Mouse (Mus musculus): Measurements from ENCODE around the gene Arid1b.

The Arid1b gene

DNA sequence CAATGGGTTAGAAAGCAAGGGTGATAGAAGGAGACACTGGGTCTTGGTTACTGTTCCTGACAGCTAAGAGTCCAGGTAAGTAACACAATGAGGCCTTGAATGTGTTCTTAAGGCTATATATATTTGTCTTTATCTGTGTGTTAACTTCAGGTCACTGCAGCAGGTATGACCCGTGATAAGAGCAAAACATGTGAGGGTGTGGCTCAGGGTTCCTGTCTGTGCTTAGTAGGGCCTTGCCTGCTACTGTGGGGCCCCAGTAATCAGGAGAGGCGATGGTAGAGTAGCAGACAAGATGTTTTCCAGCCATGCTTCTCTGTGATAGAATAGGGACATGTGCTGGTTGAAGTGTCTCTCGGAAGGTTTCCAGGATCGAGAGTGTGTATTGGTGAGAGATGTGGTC is 118.0 kb downstream of the Arid1b start:
- no peak for DNase-seq (ENCODE audit: low spot score)

DNA sequence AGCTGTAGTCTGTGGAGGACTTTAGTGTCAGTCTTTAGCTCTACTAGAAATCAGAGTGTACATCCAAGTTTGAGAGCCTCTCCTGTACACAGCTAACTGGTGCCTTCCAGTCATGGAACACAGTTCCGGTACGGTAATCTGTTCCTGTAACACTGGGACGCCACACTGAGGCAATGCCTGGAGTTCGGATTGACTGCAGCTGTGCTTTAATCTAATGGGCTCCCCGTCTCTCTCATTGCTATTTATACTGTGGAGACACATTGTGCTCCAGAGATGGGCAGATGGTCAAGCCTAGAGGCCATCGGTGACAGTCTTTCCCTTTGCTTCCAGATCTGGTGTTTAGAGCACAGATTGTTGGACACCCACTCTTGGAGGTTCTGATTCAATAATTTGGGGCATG is 121.8 kb downstream of the Arid1b start:
- DNase-seq (ENCODE audit: low spot score), result no peak

DNA sequence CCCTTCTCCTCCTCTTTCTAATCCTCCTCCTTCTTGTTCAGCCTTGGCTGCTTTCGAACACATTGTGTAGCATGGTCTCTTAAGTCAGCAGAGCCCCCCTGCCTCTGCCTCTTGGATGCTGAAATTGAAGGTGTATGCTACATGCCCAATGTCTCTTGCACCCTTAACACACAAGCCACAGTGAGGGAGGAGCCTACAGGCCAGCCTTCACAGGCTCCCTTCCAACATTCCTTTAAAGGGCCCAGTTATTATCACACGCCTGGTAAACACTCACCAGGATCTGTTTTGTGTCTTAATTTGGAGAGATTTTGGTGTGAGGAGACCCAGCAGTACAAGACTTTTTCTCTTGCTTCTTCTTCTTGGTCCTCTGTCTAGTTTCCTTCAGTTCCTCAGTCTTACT is 122.9 kb downstream of the Arid1b start:
- DNase-seq (ENCODE audit: low spot score), result no peak

DNA sequence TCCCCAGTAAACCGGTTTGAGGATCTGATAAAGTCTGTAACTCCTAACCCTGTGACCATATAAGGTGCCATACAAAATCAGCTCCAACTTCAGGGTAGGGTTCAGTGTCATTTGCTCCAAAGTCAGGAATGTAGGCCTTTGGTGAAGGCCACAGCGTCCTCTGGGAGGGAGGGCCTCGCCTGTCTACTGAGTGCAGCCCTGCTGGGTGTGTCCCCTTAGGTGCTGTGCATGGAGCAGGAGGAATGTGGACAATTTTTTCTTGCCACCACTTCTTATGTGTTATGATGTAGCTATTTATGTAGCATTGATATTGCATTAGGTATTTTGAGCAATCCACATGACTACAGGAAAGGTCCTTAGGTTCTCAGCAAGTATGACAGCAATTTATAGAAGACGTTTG is 124.0 kb downstream of the Arid1b start:
- no peak for DNase-seq (ENCODE audit: low spot score)

DNA sequence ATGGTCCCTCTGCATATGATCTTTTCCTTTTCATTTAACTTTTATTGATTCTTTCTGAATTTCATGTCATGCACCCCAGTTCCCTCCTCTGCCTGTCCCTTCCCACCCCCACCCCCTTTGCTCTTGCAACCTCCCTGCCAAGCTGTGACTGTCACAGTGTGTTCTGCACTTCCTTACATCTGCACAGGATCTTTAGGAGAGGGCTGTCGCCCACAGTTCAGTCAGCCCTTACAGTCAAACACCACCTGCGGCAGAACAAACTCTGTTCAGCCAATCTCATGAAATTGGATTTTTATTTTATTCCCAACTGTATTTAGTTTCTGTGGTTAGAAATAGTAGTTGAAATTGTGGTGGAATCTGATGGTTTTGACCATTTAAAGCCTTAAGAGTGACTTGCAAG is 130.5 kb downstream of the Arid1b start:
- DNase-seq (ENCODE audit: low spot score), result no peak

DNA sequence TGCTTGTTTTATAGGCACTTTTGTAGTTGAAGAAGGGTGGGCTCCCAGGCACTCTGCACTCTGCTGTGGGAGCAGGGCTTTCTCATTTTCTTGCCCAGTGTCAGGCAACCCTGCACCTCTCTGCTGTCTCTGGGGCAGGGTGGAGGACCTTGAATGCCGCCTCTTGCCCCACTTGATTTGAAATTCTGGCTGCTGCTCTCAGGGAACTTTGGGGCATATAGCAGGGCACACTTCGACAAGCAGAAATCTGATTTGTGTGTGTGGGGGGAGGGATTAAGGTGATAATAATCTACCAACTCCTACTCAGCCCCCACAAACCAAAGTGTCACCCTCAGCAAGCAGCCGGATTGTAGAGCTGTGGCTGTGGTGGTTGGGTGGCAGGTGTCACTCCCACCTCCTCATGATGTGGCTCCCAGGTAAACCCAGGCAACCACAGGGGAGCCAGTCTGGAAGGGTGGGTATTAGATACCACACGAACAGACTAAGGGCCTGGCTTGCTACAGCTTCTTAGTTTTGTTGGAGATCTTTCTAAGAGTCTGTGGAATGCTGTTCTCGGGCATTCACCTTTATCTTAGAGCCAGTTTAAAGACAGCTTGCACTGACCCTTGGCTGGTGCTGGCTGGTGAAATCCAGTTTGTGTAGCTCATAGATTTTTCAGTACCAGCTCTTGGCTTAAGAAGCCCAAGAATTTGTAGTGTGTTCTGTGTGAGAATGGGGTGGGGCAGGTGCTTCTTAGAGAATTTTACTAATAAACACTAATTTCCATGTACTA is 131.1 kb downstream of the Arid1b start:
- peak; percentile 44 for DNase-seq (ENCODE audit: low spot score)

DNA sequence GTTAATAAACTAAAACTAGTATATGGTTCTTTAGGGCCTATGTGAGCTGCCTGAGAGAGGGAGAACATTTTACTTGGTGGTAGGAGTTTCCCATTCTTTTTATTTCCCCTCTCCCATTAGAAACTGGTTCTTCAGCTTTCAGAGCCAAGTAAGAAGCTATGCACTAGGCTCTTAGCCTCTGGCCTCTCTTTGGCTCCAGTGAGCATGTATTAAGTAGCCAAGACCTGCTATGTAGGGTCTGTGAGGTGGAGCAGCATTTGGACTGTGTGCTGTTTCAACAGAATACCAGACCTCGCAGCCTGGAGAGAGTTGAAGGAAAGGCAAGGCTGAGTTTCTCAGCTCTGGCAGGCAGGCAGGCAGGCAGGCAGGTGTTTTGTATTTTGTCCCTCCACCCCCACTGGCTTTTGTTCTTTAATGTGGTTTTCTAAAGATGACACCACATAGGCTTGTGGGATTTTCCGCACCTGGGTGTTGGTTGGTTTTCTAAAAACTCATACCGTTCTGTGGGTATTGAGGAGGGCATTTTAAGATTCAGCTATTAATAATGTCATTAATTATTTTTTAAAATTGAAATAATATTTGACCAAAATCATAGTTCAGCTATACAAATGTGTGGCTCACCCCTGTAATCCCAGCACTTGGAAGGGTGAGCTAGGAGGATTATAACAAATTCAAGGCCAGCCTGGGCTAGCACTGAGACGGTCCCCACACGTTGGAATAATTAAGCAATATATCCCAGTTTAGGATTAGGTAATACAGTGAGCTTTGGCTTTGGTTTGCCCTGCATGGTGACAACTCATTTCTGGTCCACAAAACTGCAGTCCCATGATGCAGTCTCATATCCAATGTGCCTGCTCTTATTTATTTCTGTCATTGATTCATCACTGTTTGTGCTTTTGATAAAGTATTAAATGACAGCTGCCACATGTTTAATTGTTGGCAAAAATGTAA is 132.0 kb downstream of the Arid1b start:
- no peak for DNase-seq (ENCODE audit: low spot score)

DNA sequence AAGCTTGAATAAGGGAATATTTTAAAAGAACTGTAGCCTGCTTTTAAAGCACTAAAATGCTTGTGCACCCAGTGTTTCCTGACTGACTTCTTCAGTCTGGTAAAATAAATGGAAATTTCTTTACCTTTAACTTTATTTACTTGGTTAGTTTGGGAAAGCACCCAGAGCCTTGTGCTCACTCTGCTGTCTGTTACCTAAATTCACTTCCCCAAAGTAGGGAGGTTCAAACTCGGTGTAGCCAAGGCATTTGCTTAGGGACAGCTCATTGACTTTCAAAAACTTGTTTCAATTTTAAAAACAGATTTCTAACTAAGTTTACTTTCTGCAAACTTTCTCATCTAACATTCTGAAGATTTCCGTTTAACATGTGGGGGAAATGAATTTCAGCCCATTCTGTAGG is 135.5 kb downstream of the Arid1b start:
- DNase-seq (ENCODE audit: low spot score), result no peak

DNA sequence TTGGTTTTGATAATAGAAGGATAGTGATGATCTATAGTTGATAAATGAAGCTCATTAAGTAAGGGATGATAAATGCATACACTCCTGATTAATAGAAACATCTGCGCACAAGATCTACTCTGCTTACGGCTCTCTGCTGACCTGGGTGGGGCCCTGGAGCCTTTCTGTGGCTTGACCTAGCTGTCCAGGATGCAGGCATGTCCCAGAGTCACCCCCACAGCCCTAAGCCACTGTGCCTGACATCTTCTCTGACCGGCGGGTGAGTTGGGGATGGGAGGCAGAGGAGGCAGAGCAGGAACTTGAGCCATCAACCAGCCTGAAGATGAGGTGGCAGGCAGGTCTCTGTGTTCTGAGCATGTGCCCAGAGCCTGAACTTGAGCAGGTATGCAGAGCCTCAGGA is 136.0 kb downstream of the Arid1b start:
- no peak for DNase-seq (ENCODE audit: low spot score)

DNA sequence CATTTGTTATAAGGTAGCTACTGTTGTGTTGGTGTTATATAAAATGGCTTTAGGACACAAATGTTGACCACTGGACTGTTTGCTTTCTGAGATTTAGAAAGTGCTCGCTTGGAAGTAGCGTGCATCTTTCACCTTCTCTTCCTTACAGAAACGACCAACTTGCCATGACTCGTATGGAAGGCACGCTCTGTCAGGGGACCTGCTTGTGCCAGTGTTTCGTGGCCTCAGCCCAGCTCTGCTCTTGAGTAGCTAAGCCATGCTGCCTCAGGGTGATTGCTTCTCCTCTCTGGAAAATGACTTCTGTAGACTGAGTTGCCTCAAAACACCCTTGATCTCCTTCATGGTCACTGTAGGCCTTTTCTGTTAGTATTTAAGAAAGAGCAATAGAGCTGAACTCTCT is 137.6 kb downstream of the Arid1b start:
- DNase-seq (ENCODE audit: low spot score), result no peak

DNA sequence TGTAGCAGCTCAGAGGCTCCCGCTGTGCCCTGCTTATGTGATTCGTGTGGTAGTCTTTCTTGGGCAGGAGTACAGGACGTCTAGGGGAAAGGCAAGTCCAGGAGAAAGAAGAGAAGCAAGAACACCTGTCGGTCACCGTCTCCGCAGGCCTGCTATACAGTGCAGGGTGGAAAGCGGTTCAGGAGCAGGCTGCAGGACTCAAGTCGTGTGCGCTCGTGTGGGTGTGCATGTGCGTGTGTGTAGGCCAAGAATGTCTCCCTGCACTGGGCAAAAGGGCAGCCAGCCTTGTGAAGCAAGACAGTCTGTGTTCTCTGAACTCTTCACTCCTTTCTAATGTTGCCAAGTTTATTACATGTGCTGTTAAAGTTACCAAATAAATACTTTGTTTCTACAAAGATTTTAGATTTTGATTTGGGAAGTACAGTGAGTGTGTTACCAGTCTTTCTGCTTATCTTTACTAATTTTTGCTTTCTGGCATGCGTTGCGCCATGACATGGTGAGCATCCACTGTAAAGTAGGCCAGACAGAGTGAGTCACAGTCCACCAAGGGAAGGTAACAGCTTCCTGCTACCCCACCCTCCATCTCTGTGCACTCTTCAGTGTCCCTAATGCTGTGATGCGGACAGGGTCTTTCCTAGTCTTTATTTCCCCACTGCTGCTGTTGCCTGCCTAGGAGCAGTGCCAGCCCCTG is 138.3 kb downstream of the Arid1b start:
- DNase-seq (ENCODE audit: low spot score), result no peak

DNA sequence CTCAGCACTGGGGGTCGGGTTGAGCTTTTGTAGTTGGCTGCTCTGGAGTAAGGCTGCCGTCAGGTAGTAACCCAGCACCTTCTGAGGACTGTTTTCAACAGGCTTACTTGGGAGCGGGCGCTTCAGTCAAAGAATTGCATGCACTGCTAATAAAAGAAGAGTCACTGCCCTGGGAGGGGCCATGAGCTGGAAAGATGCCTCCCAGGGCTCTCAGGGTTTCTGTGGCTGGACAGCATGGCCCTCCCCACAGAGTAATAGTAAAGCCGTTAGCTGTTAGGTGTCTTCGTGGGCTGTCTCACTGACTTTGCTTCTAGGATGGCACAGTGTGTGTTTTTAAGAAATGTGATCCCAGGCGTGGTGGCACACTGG is 138.8 kb downstream of the Arid1b start:
- DNase-seq (ENCODE audit: low spot score), result no peak

DNA sequence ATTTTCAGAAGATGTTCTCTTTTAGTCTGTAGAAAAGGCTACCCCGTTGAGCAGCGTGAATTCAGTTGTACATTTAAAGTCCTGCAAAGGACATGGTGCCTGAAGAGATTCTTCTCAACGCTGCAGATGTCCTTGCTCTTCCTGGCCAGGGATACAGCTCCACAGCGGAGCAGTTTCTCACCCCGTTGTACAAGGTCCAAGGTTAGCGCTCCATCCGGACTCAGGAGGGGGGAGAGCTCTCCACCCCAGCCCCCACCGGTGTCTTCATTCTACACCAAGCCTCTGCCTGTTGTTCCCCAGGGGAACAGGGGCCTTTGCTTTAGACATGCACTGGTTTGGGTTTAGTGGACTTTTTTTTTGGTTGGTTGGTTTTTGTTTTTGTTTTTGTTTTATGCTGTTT is 139.7 kb downstream of the Arid1b start:
- no peak for DNase-seq (ENCODE audit: low spot score)

DNA sequence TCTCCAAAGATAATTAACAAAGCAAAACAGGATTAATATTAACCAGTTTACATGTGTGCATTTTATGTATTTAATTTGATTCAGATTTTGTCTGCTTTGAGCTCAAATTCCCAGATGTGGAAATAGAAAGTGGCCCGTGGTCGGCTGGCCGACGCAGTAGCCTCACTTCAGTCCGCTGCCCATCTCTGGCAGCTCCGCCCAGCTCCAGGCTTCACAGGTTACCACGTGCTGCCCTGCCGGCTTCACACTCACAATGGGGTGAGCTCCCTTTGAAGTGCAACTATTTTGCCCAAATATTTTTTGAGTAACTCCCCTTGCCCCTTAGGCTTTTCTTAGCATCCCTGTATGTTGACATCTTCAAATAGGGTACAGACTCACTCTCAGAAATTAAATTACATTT is 140.1 kb downstream of the Arid1b start:
- no peak for DNase-seq (ENCODE audit: low spot score)

DNA sequence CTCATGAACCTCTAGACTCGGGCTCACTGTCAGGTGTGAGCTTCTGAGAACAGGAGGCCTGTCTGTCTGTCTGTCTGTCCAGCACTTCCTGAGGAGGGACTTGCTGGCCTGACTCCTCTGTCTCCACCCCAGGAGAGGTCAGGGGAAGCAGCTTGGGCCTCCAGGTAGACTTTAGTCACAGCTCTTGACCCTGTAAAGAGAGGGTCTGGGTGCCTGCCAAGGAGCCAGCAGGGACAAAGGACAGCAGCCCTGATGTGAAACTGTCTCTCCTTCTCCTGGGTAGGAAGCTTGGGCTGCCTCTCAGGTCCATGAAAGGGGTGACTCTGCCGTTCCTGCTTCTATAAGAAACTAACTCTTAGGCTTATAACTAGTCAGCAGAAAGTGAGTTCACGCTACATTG is 143.8 kb downstream of the Arid1b start:
- DNase-seq (ENCODE audit: low spot score), result peak; percentile 30

DNA sequence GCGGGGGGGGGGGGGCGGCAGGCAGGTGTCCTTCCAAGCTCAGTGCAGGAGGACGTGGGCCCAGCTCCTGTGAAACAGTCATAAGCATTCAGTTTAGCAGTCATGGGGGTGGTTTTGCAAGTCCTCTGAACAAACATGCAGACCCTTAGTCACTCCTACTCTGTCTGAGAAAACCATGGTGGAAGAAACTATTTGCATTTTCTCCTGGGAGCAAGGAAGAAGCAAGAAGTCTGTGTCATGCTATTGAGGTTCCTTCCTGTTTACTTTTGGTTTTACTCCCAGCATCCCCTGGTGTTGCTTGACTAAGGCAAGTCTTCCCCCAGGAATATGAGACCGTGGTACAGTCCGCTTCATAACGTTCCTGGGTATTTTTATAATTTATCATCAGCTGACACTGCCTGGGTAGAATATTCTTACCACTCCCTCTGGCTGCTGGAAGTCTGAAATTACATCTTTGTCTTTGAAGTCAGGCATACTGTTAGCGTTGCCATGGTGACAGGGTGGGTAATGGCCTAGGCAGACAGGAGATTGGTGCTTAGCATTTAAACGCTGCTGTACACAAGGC is 144.6 kb downstream of the Arid1b start:
- peak; percentile 59 for DNase-seq (ENCODE audit: low spot score)

DNA sequence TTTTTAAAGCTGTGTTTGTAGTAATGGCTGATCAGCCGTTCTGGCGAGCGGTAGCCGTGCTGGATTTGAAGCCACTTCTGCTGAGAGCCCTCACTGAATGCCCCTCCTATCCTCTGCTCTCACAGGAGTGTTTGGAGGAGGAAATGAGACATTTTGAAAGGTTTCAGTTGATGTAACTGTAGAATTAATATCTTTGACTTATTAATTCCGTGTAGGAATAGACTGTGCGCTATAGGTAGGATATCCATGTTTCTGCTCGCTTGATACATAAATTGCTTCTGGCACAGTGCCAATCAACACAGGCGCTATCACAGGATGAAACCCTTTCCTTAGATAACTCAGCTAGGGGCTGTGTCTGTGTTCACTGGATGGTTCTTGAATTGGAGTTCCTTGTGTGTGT is 145.4 kb downstream of the Arid1b start:
- DNase-seq (ENCODE audit: low spot score), result no peak

DNA sequence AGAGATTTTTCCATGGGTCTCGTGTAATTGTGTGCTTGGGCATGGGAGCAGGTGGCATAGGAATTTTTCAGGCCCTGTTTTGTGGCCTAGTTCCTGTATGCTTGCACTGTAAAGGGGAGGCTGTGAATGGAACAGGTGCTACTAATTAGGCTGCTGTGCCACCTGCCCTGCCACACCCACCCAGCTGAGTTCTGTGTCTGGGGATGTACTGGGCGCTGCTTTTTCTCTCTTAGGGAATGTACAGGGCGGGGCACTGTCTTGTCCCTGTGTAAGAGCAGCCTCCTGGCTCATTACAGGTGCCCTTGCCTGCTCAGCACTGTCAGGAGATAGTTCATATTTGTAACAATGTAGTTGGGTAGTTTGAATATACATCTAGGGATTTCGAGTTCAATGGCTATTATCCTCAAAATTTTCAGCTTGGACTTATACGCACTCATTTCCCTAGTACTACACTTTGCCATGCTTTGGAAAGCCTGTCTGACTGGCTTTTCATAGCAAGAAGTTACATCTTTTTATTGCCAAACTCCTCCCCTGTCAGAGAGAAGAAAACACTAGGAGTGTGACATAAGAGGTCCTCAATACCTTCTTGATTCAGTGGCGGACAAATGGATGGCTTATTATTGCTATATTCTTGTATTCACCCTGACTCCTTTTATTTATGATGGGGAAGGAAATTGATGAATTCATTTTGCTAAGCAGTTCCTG is 149.8 kb downstream of the Arid1b start:
- DNase-seq (ENCODE audit: low spot score), result no peak

DNA sequence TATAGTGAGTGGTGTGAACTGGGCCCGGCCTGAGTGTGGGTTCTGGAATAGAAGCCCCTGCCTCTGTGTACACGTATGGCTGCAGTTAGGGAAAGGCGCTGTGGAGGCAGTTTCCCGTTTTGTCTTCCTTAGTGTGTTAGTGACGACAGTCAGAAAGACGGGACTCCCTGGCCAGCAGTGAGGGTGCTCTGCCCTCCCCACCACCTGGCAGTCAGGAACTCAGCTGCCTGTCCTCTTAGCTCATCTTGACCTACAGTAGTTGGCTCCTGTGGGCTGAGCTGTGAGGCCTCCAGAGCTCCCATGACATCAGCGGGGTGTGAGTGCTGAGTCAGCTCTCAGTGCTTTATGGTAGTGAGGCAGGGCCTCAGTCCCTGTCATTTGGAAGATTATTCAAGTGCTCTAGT is 156.5 kb downstream of the Arid1b start:
- peak; percentile 32 for DNase-seq (ENCODE audit: low spot score)

DNA sequence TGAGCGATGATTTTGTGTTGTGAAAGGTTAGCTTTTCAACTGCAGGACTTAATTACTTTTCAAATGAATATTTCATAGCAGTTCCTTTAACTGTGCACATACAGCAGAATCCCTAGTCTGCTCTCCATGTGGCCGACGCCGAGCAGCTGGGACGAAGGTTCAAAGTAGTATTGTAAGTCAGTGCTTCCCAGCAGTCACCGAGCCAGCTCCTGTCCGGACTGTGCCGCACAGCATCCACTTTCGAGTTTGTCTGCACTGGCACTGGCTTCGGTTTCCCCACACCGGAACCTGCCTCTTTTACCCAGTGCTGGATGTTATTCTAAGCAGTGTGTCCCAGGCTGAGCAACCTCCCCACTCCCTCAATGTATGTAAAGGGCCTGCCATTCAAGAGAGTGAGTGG is 157.7 kb downstream of the Arid1b start:
- DNase-seq (ENCODE audit: low spot score), result no peak

DNA sequence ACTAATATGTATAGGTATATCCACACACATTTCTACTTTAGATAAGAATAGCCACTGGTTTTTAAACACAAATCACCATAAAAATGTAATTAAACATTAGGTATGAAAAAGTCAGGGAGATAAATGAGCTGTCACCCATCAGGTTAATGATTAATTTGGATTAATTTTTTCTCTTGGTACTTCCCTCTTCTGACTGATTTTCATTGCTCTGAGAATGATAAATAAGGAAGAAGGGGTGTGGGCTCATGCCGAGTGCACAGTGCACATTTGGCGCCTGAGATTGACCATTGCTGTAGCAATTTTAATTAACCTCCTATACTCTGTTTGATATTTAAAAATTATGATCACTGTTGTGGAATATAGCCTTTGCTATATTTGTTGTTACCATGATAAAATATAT is 159.3 kb downstream of the Arid1b start:
- no peak for DNase-seq (ENCODE audit: low spot score)

DNA sequence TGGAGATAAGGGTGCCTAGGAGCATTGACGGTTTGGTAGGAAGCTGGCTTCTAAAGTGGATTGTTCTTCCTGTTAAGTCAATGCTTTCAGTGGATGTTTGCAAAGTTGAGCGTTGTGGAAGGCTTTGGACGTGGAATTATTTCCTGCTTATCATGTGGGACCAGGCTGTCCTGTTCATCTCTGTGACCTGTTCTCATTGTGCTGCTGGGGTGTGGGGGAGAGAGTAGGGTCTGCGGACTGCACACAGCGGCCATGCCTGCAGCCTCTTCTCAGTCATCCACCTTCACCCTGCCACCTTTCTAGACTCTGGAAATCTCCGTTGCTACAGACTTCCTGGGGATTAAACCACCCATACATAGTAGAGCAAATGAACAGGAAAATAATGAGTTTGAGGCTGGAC is 160.2 kb downstream of the Arid1b start:
- DNase-seq (ENCODE audit: low spot score), result no peak
